Mouse (Mus musculus) hindbrain, embryonic 10.5 days (tissue): Measurements from ENCODE around the gene Patl2. TPM values are rescaled to one million over a fixed set of nuclear protein-coding genes. Genes with fewer than 3 reads are reported as not detected.

Experiments used
- DNase-seq: peaks from one replicate; pipeline ENCODE4 v3.0.0-alpha.2; 2017; ENCODE audit warnings: low spot score
- H3K27ac ChIP-seq: fragments of 300-500 bp; sonication (generic); 2 replicates; pipeline ENCODE4 v1.5.1; 2016; ENCODE audit warnings: mild to moderate bottlenecking, moderate library complexity
- H3K27me3 ChIP-seq: fragments of 300-500 bp; sonication (generic); 2 replicates; pipeline ENCODE4 v1.6.1; 2016; ENCODE audit warnings: mild to moderate bottlenecking; ENCODE audit not compliant: poor library complexity, insufficient read depth, severe bottlenecking
- H3K36me3 ChIP-seq: fragments of 300-500 bp; sonication (generic); 2 replicates; pipeline ENCODE4 v1.6.1; 2016; ENCODE audit warnings: mild to moderate bottlenecking, moderate library complexity
- H3K4me1 ChIP-seq: fragments of 300-500 bp; sonication (generic); replicated peaks from 2 replicates; pipeline ENCODE4 v1.6.1; 2016; ENCODE audit warnings: mild to moderate bottlenecking
- H3K4me3 ChIP-seq: fragments of 300-500 bp; sonication (generic); 2 replicates; pipeline ENCODE4 v1.5.1; 2016; ENCODE audit warnings: mild to moderate bottlenecking, moderate library complexity
- H3K9me3 ChIP-seq: fragments of 300-500 bp; sonication (generic); 2 replicates; pipeline ENCODE4 v1.6.1; 2016; ENCODE audit warnings: mild to moderate bottlenecking, moderate library complexity
- WGBS: fragments of 180-500 bp; shearing (Covaris S2); methylation state at CpG from one replicate; pipeline ENCODE4 v1.1.7; 2016; 5-methylcytosine and 5-hydroxymethylcytosine counted together
- polyA plus RNA-seq: library from polyadenylated mRNA; unstranded; fragments of >200 nt; fragmentation: Nextera tagmentation; extraction: Ambion mirVana; gene quantifications from 2 replicates; pipeline ENCODE4 v1.2.1, GENCODE M21; 2016

Patl2 gene
- polyA plus RNA-seq, 1 experiment from 2014 or later = not detected

DNA sequence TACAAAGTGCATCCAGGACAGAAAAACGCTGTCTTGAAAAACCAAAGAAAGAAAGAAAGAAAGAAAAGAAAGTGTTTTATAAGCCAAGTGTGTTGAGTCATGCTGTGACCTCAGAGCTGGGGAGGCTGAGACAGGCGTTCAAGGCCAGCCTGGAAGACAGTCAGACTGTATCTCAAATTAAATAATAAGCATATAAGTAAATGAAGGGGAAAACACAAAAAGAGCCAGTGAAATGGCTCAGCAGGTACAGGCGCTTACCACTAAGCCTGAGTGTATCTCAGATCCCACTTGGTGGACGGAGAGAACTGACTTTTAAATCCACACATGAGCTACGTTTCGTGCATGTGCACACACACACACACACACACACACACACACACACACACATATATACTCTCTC, 36.7 kb downstream of the Patl2 start:
- Histone ChIP-seq H3K36me3 (peaks cover 14% of the 10 kb centered on the region), H3K4me1 (peaks cover 16% of the 10 kb centered on the region), H3K27me3 (0 out of 2 replicates have a peak, but pooled peaks cover 2% of the 10 kb centered on the region), H3K27ac (no peak overlapping the region), H3K9me3 (no peaks in the 10 kb centered on the region), H3K4me3 (peak overlapping the region; percentile 79; the same call in 1 of the 2 replicates)
- WGBS = 92% methylated on average over 6 of the region's 6 CpGs
- no peak for DNase-seq

- no peak for DNase-seq
- H3K27me3 ChIP-seq = 0 out of 2 replicates have a peak, but pooled peaks cover 2% of the 10 kb centered on the region
- no peaks in the 10 kb centered on the region for H3K9me3 ChIP-seq
- peaks cover 16% of the 10 kb centered on the region for H3K4me1 ChIP-seq
- peak overlapping the region; percentile 79 for H3K4me3 ChIP-seq
- H3K36me3 ChIP-seq = peaks cover 12% of the 10 kb centered on the region
- H3K27ac ChIP-seq = peak overlapping the region; percentile 89
- 39% methylated on average over 18 of the region's 18 CpGs for WGBS
Observed at GRCm38 (mm10) chr2:122148242-122148917, 37.6 kb downstream of the Patl2 start.

- peak within 1 kb of the TSS; percentile 79 for H3K4me3 ChIP-seq
- H3K36me3 ChIP-seq = peaks cover 12% of the 10 kb centered on the region
- H3K27me3 ChIP-seq = 0 out of 2 replicates have a peak, but pooled peaks cover 2% of the 10 kb centered on the region
- DNase-seq = peak; percentile 93
- H3K27ac ChIP-seq = peak within 1 kb of the TSS; percentile 89
- H3K9me3 ChIP-seq = no peaks in the 10 kb centered on the region
- H3K4me1 ChIP-seq = peaks cover 16% of the 10 kb centered on the region
- under 1% methylated on average over 40 of the region's 40 CpGs for WGBS
Observed at GRCm38 (mm10) chr2:122147508-122148241, 38.3 kb downstream of the Patl2 start, which contains the start of gene B2m. TSS of gene B2m (plus strand) at chr2:122147686.

DNA sequence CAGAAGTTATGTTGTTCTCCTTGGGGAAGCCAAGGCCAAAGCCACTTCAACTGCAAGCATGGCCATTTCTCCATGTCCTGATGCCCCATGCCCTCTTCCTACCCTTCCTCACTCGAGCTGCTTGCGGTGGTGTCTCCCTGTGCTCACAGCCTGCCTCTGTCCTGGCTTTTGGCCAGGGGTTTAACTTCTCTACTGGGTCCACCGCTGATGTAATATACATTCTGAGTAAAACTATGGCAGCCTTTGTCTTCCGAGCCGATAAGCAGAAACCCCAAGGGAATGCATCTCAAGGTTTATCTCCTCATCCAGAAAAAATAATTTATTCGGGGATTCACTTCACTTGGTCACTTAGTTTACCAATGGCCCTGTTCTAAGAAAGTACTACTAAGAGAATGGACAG, 39.3 kb downstream of the Patl2 start:
- Histone ChIP-seq H3K27ac (no peak overlapping the region; the same call in 1 of the 2 replicates), H3K9me3 (no peaks in the 10 kb centered on the region), H3K4me1 (peaks cover 16% of the 10 kb centered on the region), H3K36me3 (peaks cover 10% of the 10 kb centered on the region), H3K27me3 (0 out of 2 replicates have a peak, but pooled peaks cover 2% of the 10 kb centered on the region), H3K4me3 (no peak overlapping the region)
- no peak for DNase-seq
- WGBS = 79% methylated on average over 6 of the region's 6 CpGs

DNA sequence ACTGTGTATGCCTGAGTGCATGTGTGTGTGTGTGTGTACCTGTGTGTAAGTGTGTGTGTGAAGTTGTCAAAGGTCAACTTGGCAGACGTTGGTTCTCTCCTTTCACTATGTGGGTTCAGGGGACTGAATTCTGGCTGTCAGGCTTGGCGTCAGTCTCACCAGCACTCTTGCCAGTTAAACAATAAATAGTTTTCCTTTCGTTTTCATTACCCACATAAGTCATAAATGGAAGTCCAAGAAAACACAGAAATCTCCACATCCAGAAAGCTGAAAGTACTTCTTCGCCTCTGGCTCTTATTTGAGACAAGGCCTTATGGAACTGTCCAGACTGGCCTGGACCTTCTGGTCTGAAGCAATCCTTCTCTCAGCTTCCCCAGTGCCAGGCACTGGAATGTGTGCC, 40.2 kb downstream of the Patl2 start:
- WGBS = 66% methylated on average over 4 of the region's 4 CpGs
- Histone ChIP-seq H3K27me3 (0 out of 2 replicates have a peak, but pooled peaks cover 2% of the 10 kb centered on the region), H3K4me1 (peaks cover 16% of the 10 kb centered on the region), H3K27ac (no peak overlapping the region), H3K4me3 (no peak overlapping the region), H3K9me3 (no peaks in the 10 kb centered on the region), H3K36me3 (0 out of 2 replicates have a peak, but pooled peaks cover under 1% of the 10 kb centered on the region)
- DNase-seq = no peak

DNA sequence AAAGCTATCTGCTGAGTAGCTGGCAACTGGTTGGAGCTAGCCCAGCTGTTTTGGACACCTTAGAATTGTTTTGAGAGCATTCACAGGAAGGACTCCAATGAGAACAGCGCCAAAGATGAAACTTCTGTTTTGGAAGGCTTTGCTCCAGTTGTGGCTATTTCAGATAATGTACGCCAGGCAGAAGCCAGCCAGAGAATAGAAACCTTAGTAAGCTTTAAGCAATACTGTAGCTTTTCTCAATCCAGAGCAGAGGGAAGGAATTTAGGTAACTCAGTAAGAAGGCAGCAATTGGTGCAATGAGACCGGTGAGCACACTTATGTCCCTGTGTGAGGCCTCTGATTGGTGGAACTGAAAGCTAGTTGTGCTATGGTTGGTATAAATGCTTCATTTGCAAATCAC, 42.9 kb downstream of the Patl2 start:
- Histone ChIP-seq H3K36me3 (no peaks in the 10 kb centered on the region), H3K4me1 (peaks cover 8% of the 10 kb centered on the region), H3K9me3 (no peaks in the 10 kb centered on the region), H3K27me3 (no peaks in the 10 kb centered on the region), H3K27ac (no peak overlapping the region), H3K4me3 (no peak overlapping the region)
- no peak for DNase-seq
- WGBS = 92% methylated on average over 3 of the region's 3 CpGs

GRCm38 (mm10) chr2:122141332-122141967, 44.5 kb downstream of the Patl2 start:
- no peak for DNase-seq
- no peaks in the 10 kb centered on the region for H3K27me3 ChIP-seq
- no peaks in the 10 kb centered on the region for H3K9me3 ChIP-seq
- no peaks in the 10 kb centered on the region for H3K36me3 ChIP-seq
- H3K4me1 ChIP-seq = no peaks in the 10 kb centered on the region
- H3K4me3 ChIP-seq = no peak overlapping the region
- H3K27ac ChIP-seq = no peak overlapping the region
- 78% methylated on average over 5 of the region's 5 CpGs for WGBS

DNA sequence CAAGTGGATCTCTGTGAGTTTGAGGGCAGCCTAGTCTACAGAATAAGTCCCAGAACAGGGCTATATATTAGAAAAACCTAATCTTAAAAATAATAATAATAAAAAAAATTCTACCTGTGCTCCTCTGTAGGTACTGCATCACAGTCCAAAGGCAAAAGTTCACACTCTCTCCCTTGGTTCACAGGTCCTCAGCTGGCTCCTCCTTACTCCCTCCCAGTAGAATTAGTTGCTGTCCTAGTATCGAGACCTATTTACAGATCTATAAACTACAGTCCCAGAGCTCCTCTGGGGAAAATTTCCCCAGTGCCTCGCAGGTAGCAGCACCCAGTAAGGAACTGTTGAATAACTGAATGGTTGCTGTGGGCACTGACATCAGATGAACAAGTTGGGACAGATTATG, 45.2 kb downstream of the Patl2 start:
- Histone ChIP-seq H3K4me3 (no peak overlapping the region), H3K36me3 (no peaks in the 10 kb centered on the region), H3K27ac (no peak overlapping the region), H3K4me1 (no peaks in the 10 kb centered on the region), H3K9me3 (no peaks in the 10 kb centered on the region), H3K27me3 (no peaks in the 10 kb centered on the region)
- 87% methylated on average over 2 of the region's 2 CpGs for WGBS
- no peak for DNase-seq

DNA sequence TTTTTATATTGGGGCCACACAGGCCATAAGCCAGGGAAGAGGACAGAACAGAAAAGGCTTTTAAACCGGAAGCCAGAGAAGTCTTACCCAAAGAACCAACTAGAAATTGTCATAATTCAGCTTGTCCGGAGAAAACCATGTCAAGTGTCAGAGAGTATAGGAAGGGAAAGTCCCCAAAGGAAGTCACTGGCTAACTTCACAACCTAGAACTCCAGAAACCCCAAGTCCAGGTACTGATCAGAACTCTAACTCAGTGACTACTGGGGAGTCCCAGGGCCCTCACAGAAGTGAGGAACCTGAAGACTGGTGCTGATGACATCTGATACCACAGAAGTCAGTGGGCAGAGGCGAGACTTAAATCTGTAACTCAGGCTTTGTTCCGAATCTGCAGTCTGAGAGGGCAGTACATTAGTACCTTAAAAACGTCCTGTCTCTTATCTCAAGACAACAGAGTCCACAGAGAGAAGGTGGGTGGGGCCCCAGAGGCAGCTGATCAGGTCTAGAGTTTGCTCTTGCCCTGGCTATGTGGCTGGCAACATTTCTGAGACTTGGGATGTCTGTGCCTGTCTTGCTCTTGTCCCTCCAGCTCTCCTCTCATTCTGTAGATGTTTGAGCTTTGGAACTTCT, 48.0 kb downstream of the Patl2 start:
- Histone ChIP-seq H3K27me3 (no peaks in the 10 kb centered on the region), H3K9me3 (no peaks in the 10 kb centered on the region), H3K4me3 (no peak overlapping the region), H3K36me3 (no peaks in the 10 kb centered on the region), H3K4me1 (no peaks in the 10 kb centered on the region), H3K27ac (no peak overlapping the region)
- no peak for DNase-seq
- WGBS = 66% methylated on average over 5 of the region's 5 CpGs

DNA sequence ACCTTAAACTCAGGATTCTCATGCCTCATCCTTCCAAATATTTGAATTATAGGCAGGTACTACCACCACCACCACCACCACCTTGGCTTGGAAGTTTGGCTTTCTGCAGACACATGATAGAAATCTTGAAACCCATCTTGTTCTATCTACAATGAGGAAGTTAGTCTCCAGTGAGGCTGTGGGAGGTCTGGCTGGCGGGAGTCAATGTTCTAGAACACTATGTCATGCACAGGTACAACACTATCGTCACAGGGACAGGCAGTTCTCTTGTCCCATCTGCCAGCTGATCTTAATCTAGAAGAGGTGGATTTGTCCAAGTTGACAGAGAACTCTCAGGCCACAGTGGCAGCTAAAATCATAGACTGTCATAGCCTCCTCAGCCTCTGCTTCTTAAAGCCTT, 53.4 kb downstream of the Patl2 start:
- WGBS = 86% methylated on average over 2 of the region's 2 CpGs
- peaks cover 2% of the 10 kb centered on the region for H3K4me1 ChIP-seq
- no peak overlapping the region for H3K4me3 ChIP-seq
- DNase-seq = no peak
- no peaks in the 10 kb centered on the region for H3K36me3 ChIP-seq
- no peak overlapping the region for H3K27ac ChIP-seq
- H3K27me3 ChIP-seq = no peaks in the 10 kb centered on the region
- no peaks in the 10 kb centered on the region for H3K9me3 ChIP-seq

DNA sequence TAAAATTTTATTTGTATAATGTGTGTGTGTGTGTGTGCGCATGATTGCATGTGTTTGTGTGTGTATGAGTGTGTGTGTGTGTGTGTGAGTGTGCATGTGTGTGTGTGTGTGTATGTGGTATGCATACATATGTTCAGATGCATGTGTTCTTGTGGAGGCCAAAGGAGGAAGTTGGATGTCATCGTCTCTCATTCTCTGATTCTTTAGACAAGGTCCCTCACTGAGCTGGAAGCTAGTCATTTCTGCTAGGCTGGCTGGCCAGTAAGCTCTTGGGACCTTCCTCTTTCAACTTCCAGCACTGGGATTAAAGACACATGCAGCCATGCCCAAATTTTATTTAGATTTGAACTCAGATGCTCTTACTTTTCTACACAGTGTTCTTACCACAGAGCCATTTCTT, 53.9 kb downstream of the Patl2 start:
- WGBS = 86% methylated on average over 2 of the region's 2 CpGs
- no peak overlapping the region for H3K4me3 ChIP-seq
- peaks cover 8% of the 10 kb centered on the region for H3K4me1 ChIP-seq
- H3K36me3 ChIP-seq = no peaks in the 10 kb centered on the region
- no peaks in the 10 kb centered on the region for H3K9me3 ChIP-seq
- no peak overlapping the region for H3K27ac ChIP-seq
- no peak for DNase-seq
- no peaks in the 10 kb centered on the region for H3K27me3 ChIP-seq

- DNase-seq = no peak
- Histone ChIP-seq H3K27me3 (no peaks in the 10 kb centered on the region), H3K27ac (0 out of 2 replicates have a peak overlapping the region, but pooled peaks have one; percentile 8), H3K9me3 (no peaks in the 10 kb centered on the region), H3K36me3 (no peaks in the 10 kb centered on the region), H3K4me1 (peaks cover 23% of the 10 kb centered on the region), H3K4me3 (no peak overlapping the region)
- WGBS = 92% methylated on average over 4 of the region's 4 CpGs
Observed at GRCm38 (mm10) chr2:122127635-122128034, 58.4 kb downstream of the Patl2 start.
